In genomic region chr16:31010443-31010842, GRCm38 (mm10) we compare ENCODE assay signal across 13 mouse cellular contexts.
"Had no signal": no experiment of that assay in that cellular context is flagged by ENCODE, and none has a peak within 500 bp of the region (broad histone marks: within the 10 kb centered on the region; RNA-seq: fewer than 3 reads in every experiment).

No protein-coding gene starts in this region.

- H3K27me3 ChIP-seq: limb, embryonic 13.5 days; midbrain, embryonic 15.5 days; neural tube, embryonic 13.5 days had no signal

- DNase-seq: kidney, adult 18-20 months; kidney, postnatal 10 days; kidney, postnatal 4 days; left cerebral cortex, postnatal 4 days; lung, adult 18-20 months; retina, postnatal 1 day; right cerebral cortex, postnatal 4 days; spleen, adult 18-20 months had no signal

- H3K4me3 ChIP-seq: layer of hippocampus, adult 2 months; limb, embryonic 13.5 days; midbrain, embryonic 15.5 days; neural tube, embryonic 13.5 days had no signal

- H3K36me3 ChIP-seq: limb, embryonic 13.5 days; midbrain, embryonic 15.5 days; neural tube, embryonic 13.5 days had no signal

- ATAC-seq: midbrain, embryonic 15.5 days had no signal

- H3K9me3 ChIP-seq: limb, embryonic 13.5 days; midbrain, embryonic 15.5 days; neural tube, embryonic 13.5 days had no signal

- H3K27ac ChIP-seq: layer of hippocampus, adult 2 months; limb, embryonic 13.5 days; liver, embryonic 14.5 days; midbrain, embryonic 15.5 days; neural tube, embryonic 13.5 days had no signal
